Mouse (Mus musculus): ENCODE data around the gene Olfr1369-ps1. TPM values are rescaled to one million over a fixed set of nuclear protein-coding genes. Genes with fewer than 3 reads are reported as not detected.

The Olfr1369-ps1 gene
- polyA plus RNA-seq, 1 experiment from 2014 or later: 0.02 TPM

DNA sequence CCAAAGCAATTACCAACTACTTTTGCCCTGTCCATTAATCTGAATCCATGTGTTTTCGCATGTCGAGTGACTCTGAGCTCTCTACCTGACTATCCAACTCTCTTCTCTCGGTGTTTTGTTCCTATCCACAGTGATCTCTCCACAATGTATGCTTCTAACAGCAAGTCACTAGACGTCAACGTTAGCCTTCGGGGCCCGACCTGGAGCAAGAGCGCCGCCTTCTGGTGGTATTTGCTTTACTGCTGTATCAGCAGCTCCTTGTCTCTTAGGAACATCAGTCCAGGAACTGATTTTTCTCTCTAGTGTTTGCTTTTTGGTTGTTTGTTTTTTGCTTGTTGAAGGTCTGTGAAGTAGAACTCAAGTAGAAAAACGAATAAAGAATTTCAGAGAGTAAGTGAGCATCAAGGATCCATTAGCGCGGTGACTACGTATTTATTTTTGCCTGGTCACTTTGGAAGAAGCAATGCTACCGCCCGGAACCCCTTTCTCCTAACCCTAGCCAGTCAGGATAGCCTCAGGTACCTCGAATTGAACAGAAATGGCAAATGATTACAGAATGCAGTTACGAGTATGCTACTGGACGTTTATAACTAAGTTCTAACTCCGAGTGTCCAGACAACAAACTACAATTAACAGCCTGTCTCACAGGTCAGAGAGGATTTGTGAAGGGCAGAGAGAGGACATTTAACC, 47.6 kb downstream of the Olfr1369-ps1 start:
- Histone ChIP-seq H3K9ac (peak overlapping the region; percentile 33), H3K4me3 (replicated peaks) (peak overlapping the region; percentile 70), H3K4me2 (peak overlapping the region; percentile 81), H3K4me1 (replicated peaks) (peaks cover 29% of the 10 kb centered on the region), H3K27me3 (peaks cover 42% of the 10 kb centered on the region), H3K9me3 (replicated peaks) (no peaks in the 10 kb centered on the region), H3K36me3 (replicated peaks) (no peaks in the 10 kb centered on the region), H3K27ac (replicated peaks) (no peak overlapping the region)
- WGBS (ENCODE audit: insufficient replicate concordance): under 1% methylated on average over 19 of the region's 19 CpGs
- no peak for ATAC-seq (ENCODE audit: insufficient read depth)

DNA sequence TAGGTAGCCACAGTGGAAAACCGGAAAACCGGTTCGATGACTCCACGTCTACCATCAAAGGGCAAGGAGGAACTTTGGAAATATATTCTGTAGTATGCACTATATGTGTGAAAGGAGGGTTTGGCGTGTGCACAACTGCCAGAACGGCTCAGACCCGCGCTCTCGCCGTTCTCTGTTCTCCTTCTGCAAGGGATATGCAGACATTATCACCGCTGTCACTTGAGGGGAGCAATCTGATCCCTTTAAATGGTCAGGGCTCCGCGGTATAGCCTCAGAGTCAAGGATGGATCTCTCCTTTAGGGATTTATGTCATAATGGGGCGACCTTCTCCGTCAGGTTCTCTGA, 48.2 kb downstream of the Olfr1369-ps1 start:
- peaks cover 42% of the 10 kb centered on the region for H3K27me3 ChIP-seq
- H3K4me2 ChIP-seq: peak overlapping the region; percentile 81
- no peaks in the 10 kb centered on the region for H3K9me3 ChIP-seq (replicated peaks)
- peak overlapping the region; percentile 33 for H3K9ac ChIP-seq
- under 1% methylated on average over 15 of the region's 15 CpGs for WGBS (ENCODE audit: insufficient replicate concordance)
- H3K4me3 ChIP-seq (replicated peaks): peak overlapping the region; percentile 70
- H3K36me3 ChIP-seq (replicated peaks): no peaks in the 10 kb centered on the region
- H3K4me1 ChIP-seq (replicated peaks): peaks cover 31% of the 10 kb centered on the region
- ATAC-seq (ENCODE audit: insufficient read depth): 0 out of 2 replicates have a peak, but pooled peaks have one; percentile 14
- H3K27ac ChIP-seq (replicated peaks): no peak overlapping the region

DNA sequence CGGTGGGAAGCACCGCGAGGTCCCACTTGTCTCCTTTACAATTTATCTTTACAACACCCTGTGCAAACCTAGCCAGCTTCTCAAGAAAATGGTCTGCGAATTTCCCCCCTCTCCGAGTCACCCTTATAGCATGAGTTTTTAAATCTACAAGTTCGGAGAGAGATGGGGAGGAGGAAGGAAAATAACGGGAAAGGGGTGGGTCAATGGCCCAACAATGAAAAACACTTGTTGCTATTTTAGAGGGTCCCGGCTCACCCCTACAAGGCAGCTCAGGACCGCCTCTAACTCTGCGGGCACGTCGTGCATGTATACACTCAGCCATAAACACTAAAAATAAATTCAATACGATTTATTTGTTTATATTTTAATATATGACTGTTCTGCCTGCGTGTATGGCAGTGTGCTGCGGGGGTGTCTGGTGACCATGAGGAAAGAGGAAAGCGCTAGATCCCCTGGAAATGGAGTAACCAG, 48.8 kb downstream of the Olfr1369-ps1 start:
- Histone ChIP-seq H3K9ac (peak overlapping the region; percentile 33), H3K4me2 (peak overlapping the region; percentile 81), H3K27me3 (peaks cover 47% of the 10 kb centered on the region), H3K4me1 (replicated peaks) (peaks cover 31% of the 10 kb centered on the region), H3K27ac (replicated peaks) (no peak overlapping the region), H3K9me3 (replicated peaks) (no peaks in the 10 kb centered on the region), H3K36me3 (replicated peaks) (no peaks in the 10 kb centered on the region), H3K4me3 (replicated peaks) (peak overlapping the region; percentile 70)
- under 1% methylated on average over 16 of the region's 16 CpGs for WGBS (ENCODE audit: insufficient replicate concordance)
- no peak for ATAC-seq (ENCODE audit: insufficient read depth)

DNA sequence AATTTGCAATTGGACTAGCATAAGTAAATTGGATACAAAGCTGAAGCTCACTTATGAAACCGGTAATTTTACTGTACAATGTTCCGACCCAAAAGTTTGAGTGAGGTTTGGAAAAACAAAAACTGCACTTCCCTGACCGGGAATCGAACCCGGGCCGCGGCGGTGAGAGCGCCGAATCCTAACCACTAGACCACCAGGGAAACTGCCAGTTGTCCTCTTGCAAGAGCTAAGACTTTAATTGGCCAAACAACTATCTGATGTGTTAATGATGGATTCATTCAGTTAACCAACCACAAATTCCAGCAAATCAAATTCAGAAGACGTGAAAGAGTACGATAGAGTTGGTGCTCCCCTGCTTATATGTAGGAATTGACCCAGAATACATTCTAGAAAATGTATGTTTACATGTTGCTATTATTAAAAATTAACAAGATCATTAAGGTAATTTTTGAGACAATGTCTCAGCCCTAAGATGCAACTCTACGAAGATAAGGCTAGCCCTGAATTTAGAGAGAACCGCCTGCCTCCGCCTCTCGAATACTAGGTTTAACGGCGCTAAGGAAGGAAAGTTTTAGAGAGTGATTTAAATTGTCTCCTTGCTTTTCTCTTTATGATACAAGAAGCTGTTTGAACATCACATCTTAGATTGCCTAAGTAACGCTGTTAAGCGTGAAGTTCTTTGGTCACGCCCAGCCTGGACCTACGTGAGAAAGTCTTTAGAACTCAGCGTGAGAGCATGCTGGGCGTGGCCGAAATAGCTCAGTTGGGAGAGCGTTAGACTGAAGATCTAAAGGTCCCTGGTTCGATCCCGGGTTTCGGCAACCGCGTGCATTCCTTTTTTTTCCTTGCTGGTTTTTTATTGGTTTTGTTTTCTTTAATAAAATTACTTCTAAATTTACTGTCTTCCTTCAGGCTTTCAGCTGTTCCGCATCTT, 49.6 kb downstream of the Olfr1369-ps1 start:
- peaks cover 52% of the 10 kb centered on the region for H3K27me3 ChIP-seq
- under 1% methylated on average over 32 of the region's 32 CpGs for WGBS (ENCODE audit: insufficient replicate concordance)
- peak; percentile 80 for ATAC-seq (ENCODE audit: insufficient read depth)
- H3K9me3 ChIP-seq (replicated peaks): no peaks in the 10 kb centered on the region
- no peak overlapping the region for H3K27ac ChIP-seq (replicated peaks)
- H3K4me3 ChIP-seq (replicated peaks): peak overlapping the region; percentile 70
- H3K9ac ChIP-seq: peak overlapping the region; percentile 33; the same call in 1 of the 2 replicates
- H3K4me1 ChIP-seq (replicated peaks): peaks cover 31% of the 10 kb centered on the region
- H3K4me2 ChIP-seq: peak overlapping the region; percentile 81
- no peaks in the 10 kb centered on the region for H3K36me3 ChIP-seq (replicated peaks)

- H3K9me3 ChIP-seq (replicated peaks): no peaks in the 10 kb centered on the region
- 36% methylated on average over 2 of the region's 2 CpGs for WGBS (ENCODE audit: insufficient replicate concordance)
- H3K9ac ChIP-seq: no peak overlapping the region
- H3K4me2 ChIP-seq: peak overlapping the region; percentile 81
- H3K27me3 ChIP-seq: peaks cover 53% of the 10 kb centered on the region
- peaks cover 31% of the 10 kb centered on the region for H3K4me1 ChIP-seq (replicated peaks)
- peak overlapping the region; percentile 70 for H3K4me3 ChIP-seq (replicated peaks)
- no peaks in the 10 kb centered on the region for H3K36me3 ChIP-seq (replicated peaks)
- ATAC-seq (ENCODE audit: insufficient read depth): peak; percentile 27; the same call in 1 of the 2 replicates
- H3K27ac ChIP-seq (replicated peaks): no peak overlapping the region
Observed at GRCm38 (mm10) chr13:21161591-21161990, 50.3 kb downstream of the Olfr1369-ps1 start.

DNA sequence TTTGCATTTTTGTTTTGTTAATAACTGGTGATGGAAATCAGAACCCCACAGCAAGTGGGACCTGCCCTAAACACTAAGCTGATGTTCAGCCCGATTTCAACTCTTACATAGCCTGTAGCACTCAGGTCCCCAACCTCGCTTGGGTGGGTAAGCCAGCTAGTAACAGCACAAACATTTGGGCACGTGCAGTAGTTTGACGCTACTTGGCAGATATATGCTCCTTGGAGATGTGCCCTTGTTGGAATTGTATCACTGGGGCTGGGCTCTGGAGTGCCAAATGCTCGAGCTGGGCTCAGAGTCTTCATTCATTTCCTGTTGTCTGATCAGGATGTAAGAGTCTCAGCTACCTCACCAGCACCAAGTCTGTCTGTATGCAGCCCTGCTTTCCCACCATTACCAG, 51.3 kb downstream of the Olfr1369-ps1 start:
- no peaks in the 10 kb centered on the region for H3K36me3 ChIP-seq (replicated peaks)
- no peaks in the 10 kb centered on the region for H3K9me3 ChIP-seq (replicated peaks)
- H3K27me3 ChIP-seq: peaks cover 47% of the 10 kb centered on the region
- WGBS (ENCODE audit: insufficient replicate concordance): 46% methylated on average over 5 of the region's 5 CpGs
- no peak overlapping the region for H3K4me3 ChIP-seq (replicated peaks)
- no peak overlapping the region for H3K9ac ChIP-seq
- no peak overlapping the region for H3K4me2 ChIP-seq
- no peak overlapping the region for H3K27ac ChIP-seq (replicated peaks)
- peaks cover 41% of the 10 kb centered on the region for H3K4me1 ChIP-seq (replicated peaks)
- no peak for ATAC-seq (ENCODE audit: insufficient read depth)

- Histone ChIP-seq H3K4me3 (replicated peaks) (peak overlapping the region; percentile 64), H3K27ac (replicated peaks) (no peak overlapping the region)
- WGBS (ENCODE audit: insufficient replicate concordance): 1% methylated on average over 27 of the region's 27 CpGs
Observed at GRCm38 (mm10) chr13:21166936-21167909, 55.9 kb downstream of the Olfr1369-ps1 start.

DNA sequence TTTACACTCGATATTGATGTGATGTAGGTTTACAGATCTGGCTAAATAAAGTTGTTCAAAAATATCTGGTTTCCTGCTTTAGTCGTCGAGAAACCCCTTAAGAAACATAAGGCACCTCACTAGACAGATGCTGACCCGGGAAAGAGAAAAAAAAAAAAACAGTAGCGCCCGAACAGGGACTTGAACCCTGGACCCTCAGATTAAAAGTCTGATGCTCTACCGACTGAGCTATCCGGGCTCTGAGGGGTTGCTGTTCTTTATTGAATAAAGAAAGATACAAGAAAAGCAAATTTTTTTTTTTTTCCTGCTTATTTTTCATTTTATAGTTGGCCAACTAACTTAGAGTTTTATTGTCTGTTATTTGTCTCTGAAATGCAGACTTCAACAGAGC, 56.6 kb downstream of the Olfr1369-ps1 start:
- Histone ChIP-seq H3K9me3 (replicated peaks) (no peaks in the 10 kb centered on the region), H3K4me3 (replicated peaks) (peak overlapping the region; percentile 64), H3K27ac (replicated peaks) (peak overlapping the region; percentile 76), H3K27me3 (peaks cover 18% of the 10 kb centered on the region; the same call in 1 of the 2 replicates), H3K4me2 (peak overlapping the region; percentile 84), H3K36me3 (replicated peaks) (no peaks in the 10 kb centered on the region), H3K9ac (peak overlapping the region; percentile 54), H3K4me1 (replicated peaks) (peaks cover 45% of the 10 kb centered on the region)
- ATAC-seq (ENCODE audit: insufficient read depth): 0 out of 2 replicates have a peak, but pooled peaks have one; percentile 32
- WGBS (ENCODE audit: insufficient replicate concordance): under 1% methylated on average over 8 of the region's 8 CpGs

More at GRCm38 (mm10) chr13:21166936-21167909, 55.9 kb downstream of the Olfr1369-ps1 start:
- ATAC-seq (ENCODE audit: insufficient read depth): peak; percentile 25; the same call in 1 of the 2 replicates
- H3K9ac ChIP-seq: peak overlapping the region; percentile 50
- no peaks in the 10 kb centered on the region for H3K9me3 ChIP-seq (replicated peaks)
- peak overlapping the region; percentile 84 for H3K4me2 ChIP-seq
- peaks cover 39% of the 10 kb centered on the region for H3K4me1 ChIP-seq (replicated peaks)
- H3K36me3 ChIP-seq (replicated peaks): no peaks in the 10 kb centered on the region
- H3K27me3 ChIP-seq: peaks cover 18% of the 10 kb centered on the region; the same call in 1 of the 2 replicates

- Histone ChIP-seq H3K27me3 (peaks cover 18% of the 10 kb centered on the region; the same call in 1 of the 2 replicates), H3K4me1 (replicated peaks) (peaks cover 51% of the 10 kb centered on the region), H3K9me3 (replicated peaks) (no peaks in the 10 kb centered on the region), H3K9ac (peak overlapping the region; percentile 54), H3K36me3 (replicated peaks) (no peaks in the 10 kb centered on the region), H3K4me3 (replicated peaks) (peak overlapping the region; percentile 64), H3K27ac (replicated peaks) (peak overlapping the region; percentile 76), H3K4me2 (peak overlapping the region; percentile 84)
- under 1% methylated on average over 16 of the region's 16 CpGs for WGBS (ENCODE audit: insufficient replicate concordance)
- ATAC-seq (ENCODE audit: insufficient read depth): no peak
Observed at GRCm38 (mm10) chr13:21168371-21169011, 57.2 kb downstream of the Olfr1369-ps1 start.
